Mouse (Mus musculus): ENCODE data around the gene Bach2. TPM values are rescaled to one million over a fixed set of nuclear protein-coding genes. Genes with fewer than 3 reads are reported as not detected.

The Bach2 gene
- polyA plus RNA-seq, 1 experiment from 2014 or later: 21.9 TPM

- H3K4me1 ChIP-seq (ENCODE audit: control insufficient read depth, insufficient read depth, low read length): peaks cover 46% of the 10 kb centered on the region
- no peak overlapping the region for H3K4me3 ChIP-seq (ENCODE audit: low read depth, low read length)
- H3K27ac ChIP-seq (ENCODE audit: low read depth, low read length): no peak overlapping the region
- H3K27me3 ChIP-seq (replicated peaks; ENCODE audit: control insufficient read depth, insufficient read depth, low read length): no peaks in the 10 kb centered on the region
- H3K36me3 ChIP-seq (ENCODE audit: control insufficient read depth, insufficient read depth, low read length): no peaks in the 10 kb centered on the region
- H3K9me3 ChIP-seq (replicated peaks; ENCODE audit: control insufficient read depth, low read length): no peaks in the 10 kb centered on the region
- WGBS: 88% methylated on average over 7 of the region's 7 CpGs
- DNase-seq (ENCODE audit: low spot score): no peak
- no peak overlapping the region for H3K4me2 ChIP-seq (ENCODE audit: low read length)
- no peak overlapping the region for H3K9ac ChIP-seq (ENCODE audit: low read length)
- no peak for ATAC-seq
These were observed 297.0 kb downstream of the Bach2 start for GRCm38 (mm10) chr4:32535626-32536025.

- peaks cover 34% of the 10 kb centered on the region for H3K4me1 ChIP-seq (ENCODE audit: control insufficient read depth, insufficient read depth, low read length)
- WGBS: 61% methylated on average over 8 of the region's 8 CpGs
These were observed 298.4 kb downstream of the Bach2 start for GRCm38 (mm10) chr4:32536870-32537508.

GRCm38 (mm10) chr4:32538088-32538487 lies 299.5 kb downstream of the Bach2 start:
- DNase-seq (ENCODE audit: low spot score): peak; percentile 96

More at GRCm38 (mm10) chr4:32536870-32537508, 298.4 kb downstream of the Bach2 start:
- Histone ChIP-seq H3K4me2 (ENCODE audit: low read length) (no peak overlapping the region), H3K27me3 (replicated peaks; ENCODE audit: control insufficient read depth, insufficient read depth, low read length) (no peaks in the 10 kb centered on the region), H3K36me3 (ENCODE audit: control insufficient read depth, insufficient read depth, low read length) (no peaks in the 10 kb centered on the region), H3K9me3 (replicated peaks; ENCODE audit: control insufficient read depth, low read length) (no peaks in the 10 kb centered on the region), H3K9ac (ENCODE audit: low read length) (no peak overlapping the region), H3K27ac (ENCODE audit: low read depth, low read length) (no peak overlapping the region), H3K4me3 (ENCODE audit: low read depth, low read length) (no peak overlapping the region)
- DNase-seq (ENCODE audit: low spot score) (no peak), ATAC-seq (no peak)

GRCm38 (mm10) chr4:32538488-32538887 lies 299.9 kb downstream of the Bach2 start:
- no peak overlapping the region for H3K4me3 ChIP-seq (ENCODE audit: low read depth, low read length)
- H3K4me2 ChIP-seq (ENCODE audit: low read length): no peak overlapping the region
- no peaks in the 10 kb centered on the region for H3K9me3 ChIP-seq (replicated peaks; ENCODE audit: control insufficient read depth, low read length)
- peaks cover 19% of the 10 kb centered on the region for H3K4me1 ChIP-seq (ENCODE audit: control insufficient read depth, insufficient read depth, low read length)
- H3K27ac ChIP-seq (ENCODE audit: low read depth, low read length): peak overlapping the region; percentile 75
- H3K9ac ChIP-seq (ENCODE audit: low read length): peak overlapping the region; percentile 33; the same call in 1 of the 2 replicates
- H3K36me3 ChIP-seq (ENCODE audit: control insufficient read depth, insufficient read depth, low read length): no peaks in the 10 kb centered on the region
- no peaks in the 10 kb centered on the region for H3K27me3 ChIP-seq (replicated peaks; ENCODE audit: control insufficient read depth, insufficient read depth, low read length)
- DNase-seq (ENCODE audit: low spot score) (no peak), ATAC-seq (peak; percentile 24; the same call in 1 of the 2 replicates)
- 53% methylated on average over 4 of the region's 4 CpGs for WGBS

More at GRCm38 (mm10) chr4:32538088-32538487, 299.5 kb downstream of the Bach2 start:
- no peaks in the 10 kb centered on the region for H3K36me3 ChIP-seq (ENCODE audit: control insufficient read depth, insufficient read depth, low read length)
- H3K9ac ChIP-seq (ENCODE audit: low read length): peak overlapping the region; percentile 33; the same call in 1 of the 2 replicates
- H3K27ac ChIP-seq (ENCODE audit: low read depth, low read length): peak overlapping the region; percentile 75
- no peaks in the 10 kb centered on the region for H3K27me3 ChIP-seq (replicated peaks; ENCODE audit: control insufficient read depth, insufficient read depth, low read length)
- H3K9me3 ChIP-seq (replicated peaks; ENCODE audit: control insufficient read depth, low read length): no peaks in the 10 kb centered on the region
- peak; percentile 89 for ATAC-seq
- H3K4me3 ChIP-seq (ENCODE audit: low read depth, low read length): no peak overlapping the region
- no peak overlapping the region for H3K4me2 ChIP-seq (ENCODE audit: low read length)
- WGBS: 4% methylated on average over 5 of the region's 5 CpGs
- H3K4me1 ChIP-seq (ENCODE audit: control insufficient read depth, insufficient read depth, low read length): peaks cover 23% of the 10 kb centered on the region

- Histone ChIP-seq H3K9ac (ENCODE audit: low read length) (no peak overlapping the region), H3K36me3 (ENCODE audit: control insufficient read depth, insufficient read depth, low read length) (no peaks in the 10 kb centered on the region), H3K4me2 (ENCODE audit: low read length) (no peak overlapping the region), H3K9me3 (replicated peaks; ENCODE audit: control insufficient read depth, low read length) (no peaks in the 10 kb centered on the region), H3K27me3 (replicated peaks; ENCODE audit: control insufficient read depth, insufficient read depth, low read length) (no peaks in the 10 kb centered on the region), H3K4me3 (ENCODE audit: low read depth, low read length) (no peak overlapping the region), H3K4me1 (ENCODE audit: control insufficient read depth, insufficient read depth, low read length) (peaks cover 17% of the 10 kb centered on the region), H3K27ac (ENCODE audit: low read depth, low read length) (peak overlapping the region; percentile 75; the same call in 1 of the 2 replicates)
- DNase-seq (ENCODE audit: low spot score) (peak; percentile 63), ATAC-seq (no peak)
- WGBS: 68% methylated on average over 11 of the region's 11 CpGs
These were observed 300.4 kb downstream of the Bach2 start for GRCm38 (mm10) chr4:32538987-32539386.

- H3K4me1 ChIP-seq (ENCODE audit: control insufficient read depth, insufficient read depth, low read length): no peaks in the 10 kb centered on the region
- WGBS: 91% methylated on average over 14 of the region's 14 CpGs
- H3K4me2 ChIP-seq (ENCODE audit: low read length): no peak overlapping the region
- H3K4me3 ChIP-seq (ENCODE audit: low read depth, low read length): no peak overlapping the region
- DNase-seq (ENCODE audit: low spot score) (no peak), ATAC-seq (no peak)
- no peaks in the 10 kb centered on the region for H3K9me3 ChIP-seq (replicated peaks; ENCODE audit: control insufficient read depth, low read length)
- H3K27me3 ChIP-seq (replicated peaks; ENCODE audit: control insufficient read depth, insufficient read depth, low read length): no peaks in the 10 kb centered on the region
- H3K9ac ChIP-seq (ENCODE audit: low read length): no peak overlapping the region
- H3K27ac ChIP-seq (ENCODE audit: low read depth, low read length): no peak overlapping the region
- no peaks in the 10 kb centered on the region for H3K36me3 ChIP-seq (ENCODE audit: control insufficient read depth, insufficient read depth, low read length)
These were observed 306.4 kb downstream of the Bach2 start for GRCm38 (mm10) chr4:32544821-32545545.

GRCm38 (mm10) chr4:32545548-32545947 lies 306.9 kb downstream of the Bach2 start:
- no peak overlapping the region for H3K4me3 ChIP-seq (ENCODE audit: low read depth, low read length)
- H3K9ac ChIP-seq (ENCODE audit: low read length): no peak overlapping the region
- WGBS: 94% methylated on average over 4 of the region's 4 CpGs
- no peak overlapping the region for H3K27ac ChIP-seq (ENCODE audit: low read depth, low read length)
- ATAC-seq: no peak
- no peaks in the 10 kb centered on the region for H3K4me1 ChIP-seq (ENCODE audit: control insufficient read depth, insufficient read depth, low read length)
- no peak for DNase-seq (ENCODE audit: low spot score)
- no peaks in the 10 kb centered on the region for H3K36me3 ChIP-seq (ENCODE audit: control insufficient read depth, insufficient read depth, low read length)
- no peaks in the 10 kb centered on the region for H3K9me3 ChIP-seq (replicated peaks; ENCODE audit: control insufficient read depth, low read length)
- no peak overlapping the region for H3K4me2 ChIP-seq (ENCODE audit: low read length)
- no peaks in the 10 kb centered on the region for H3K27me3 ChIP-seq (replicated peaks; ENCODE audit: control insufficient read depth, insufficient read depth, low read length)

GRCm38 (mm10) chr4:32549150-32549549 lies 310.5 kb downstream of the Bach2 start:
- Histone ChIP-seq H3K4me2 (ENCODE audit: low read length) (no peak overlapping the region), H3K9me3 (replicated peaks; ENCODE audit: control insufficient read depth, low read length) (no peaks in the 10 kb centered on the region), H3K9ac (ENCODE audit: low read length) (no peak overlapping the region), H3K27me3 (replicated peaks; ENCODE audit: control insufficient read depth, insufficient read depth, low read length) (no peaks in the 10 kb centered on the region), H3K27ac (ENCODE audit: low read depth, low read length) (no peak overlapping the region), H3K4me1 (ENCODE audit: control insufficient read depth, insufficient read depth, low read length) (no peaks in the 10 kb centered on the region), H3K4me3 (ENCODE audit: low read depth, low read length) (no peak overlapping the region), H3K36me3 (ENCODE audit: control insufficient read depth, insufficient read depth, low read length) (no peaks in the 10 kb centered on the region)
- no peak for DNase-seq (ENCODE audit: low spot score)
- no peak for ATAC-seq
- 83% methylated on average over 1 of the region's 1 CpGs for WGBS

- no peak overlapping the region for H3K4me2 ChIP-seq (ENCODE audit: low read length)
- H3K9me3 ChIP-seq (replicated peaks; ENCODE audit: control insufficient read depth, low read length): no peaks in the 10 kb centered on the region
- no peak overlapping the region for H3K27ac ChIP-seq (ENCODE audit: low read depth, low read length)
- DNase-seq (ENCODE audit: low spot score) (peak; percentile 63), ATAC-seq (no peak)
- H3K9ac ChIP-seq (ENCODE audit: low read length): no peak overlapping the region
- H3K27me3 ChIP-seq (replicated peaks; ENCODE audit: control insufficient read depth, insufficient read depth, low read length): no peaks in the 10 kb centered on the region
- WGBS: 43% methylated on average over 4 of the region's 4 CpGs
- H3K4me1 ChIP-seq (ENCODE audit: control insufficient read depth, insufficient read depth, low read length): no peaks in the 10 kb centered on the region
- H3K36me3 ChIP-seq (ENCODE audit: control insufficient read depth, insufficient read depth, low read length): no peaks in the 10 kb centered on the region
- no peak overlapping the region for H3K4me3 ChIP-seq (ENCODE audit: low read depth, low read length)
These were observed 312.7 kb downstream of the Bach2 start for GRCm38 (mm10) chr4:32551337-32551736.
